Mouse (Mus musculus): ENCODE data around the gene Cpa1. TPM values are rescaled to one million over a fixed set of nuclear protein-coding genes. Genes with fewer than 3 reads are reported as not detected.

The Cpa1 gene
- polyA plus RNA-seq, 1 experiment from 2014 or later: 0.61 TPM

DNA sequence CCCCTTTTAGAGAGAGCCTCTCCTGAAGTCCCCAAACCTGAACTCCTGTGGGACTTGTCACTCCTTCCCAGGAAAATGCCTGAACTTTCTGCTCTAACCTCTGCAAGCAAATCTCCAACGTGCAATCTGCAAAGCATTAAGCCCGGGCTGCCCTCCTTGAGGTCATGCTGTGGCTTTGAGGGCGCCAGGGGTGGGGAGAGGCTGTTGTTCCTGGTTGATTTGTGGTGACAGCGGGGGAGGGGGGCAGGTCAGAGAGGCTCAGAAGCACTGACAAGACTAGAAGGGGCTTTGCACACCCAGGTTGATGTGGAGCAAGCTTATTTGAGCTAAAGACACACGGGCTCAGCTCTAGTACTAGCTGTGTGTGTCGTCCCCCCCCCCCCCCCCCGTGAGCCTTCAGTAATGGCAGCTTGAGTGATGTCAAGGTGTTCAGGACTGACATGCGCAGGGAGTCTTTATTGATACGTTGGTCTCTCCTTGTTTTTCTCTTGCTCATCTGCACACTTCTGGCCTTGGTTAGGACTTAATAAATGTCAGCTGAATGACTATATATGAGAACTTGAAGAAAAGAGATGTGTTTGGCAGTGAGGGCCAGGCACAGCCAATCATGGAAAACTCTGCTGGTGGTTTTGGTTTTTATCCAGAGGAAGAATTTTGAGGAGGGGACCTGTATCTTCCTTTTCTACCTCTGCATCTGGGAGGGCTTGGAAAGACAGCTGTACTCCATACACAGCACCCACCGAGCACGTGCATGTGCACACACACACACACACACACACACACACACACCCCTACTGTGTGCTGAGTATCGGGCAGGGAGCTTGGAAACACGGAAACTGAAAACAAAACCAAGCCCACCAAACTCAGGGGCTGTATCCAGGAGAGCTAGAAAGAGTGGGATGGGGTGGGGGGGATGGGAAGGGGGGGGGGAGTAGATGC lies 21.7 kb upstream of the Cpa1 start:
- H3K9ac ChIP-seq (replicated peaks; ENCODE audit: low read length): no peak overlapping the region; the same call in 1 of the 2 replicates
- peak overlapping the region; percentile 61 for H3K4me2 ChIP-seq (ENCODE audit: low read length)
- no peaks in the 10 kb centered on the region for H3K9me3 ChIP-seq (ENCODE audit: control insufficient read depth, low read length)
- peak overlapping the region; percentile 88 for H3K27ac ChIP-seq (replicated peaks; ENCODE audit: low read depth, low read length)
- peak overlapping the region; percentile 12; the same call in 1 of the 2 replicates for H3K4me3 ChIP-seq (replicated peaks; ENCODE audit: low read depth, low read length)
- no peaks in the 10 kb centered on the region for H3K27me3 ChIP-seq (ENCODE audit: control insufficient read depth, insufficient read depth, low read length)
- no peaks in the 10 kb centered on the region for H3K36me3 ChIP-seq (ENCODE audit: control insufficient read depth, insufficient read depth, low read length)
- 1% methylated on average over 13 of the region's 13 CpGs for WGBS
- ATAC-seq (ENCODE audit: low FRiP score, low TSS enrichment) (peak; percentile 12; the same call in 1 of the 2 replicates), DNase-seq (peak; percentile 48)
- H3K4me1 ChIP-seq (ENCODE audit: control insufficient read depth, insufficient read depth, low read length): peaks cover 42% of the 10 kb centered on the region

DNA sequence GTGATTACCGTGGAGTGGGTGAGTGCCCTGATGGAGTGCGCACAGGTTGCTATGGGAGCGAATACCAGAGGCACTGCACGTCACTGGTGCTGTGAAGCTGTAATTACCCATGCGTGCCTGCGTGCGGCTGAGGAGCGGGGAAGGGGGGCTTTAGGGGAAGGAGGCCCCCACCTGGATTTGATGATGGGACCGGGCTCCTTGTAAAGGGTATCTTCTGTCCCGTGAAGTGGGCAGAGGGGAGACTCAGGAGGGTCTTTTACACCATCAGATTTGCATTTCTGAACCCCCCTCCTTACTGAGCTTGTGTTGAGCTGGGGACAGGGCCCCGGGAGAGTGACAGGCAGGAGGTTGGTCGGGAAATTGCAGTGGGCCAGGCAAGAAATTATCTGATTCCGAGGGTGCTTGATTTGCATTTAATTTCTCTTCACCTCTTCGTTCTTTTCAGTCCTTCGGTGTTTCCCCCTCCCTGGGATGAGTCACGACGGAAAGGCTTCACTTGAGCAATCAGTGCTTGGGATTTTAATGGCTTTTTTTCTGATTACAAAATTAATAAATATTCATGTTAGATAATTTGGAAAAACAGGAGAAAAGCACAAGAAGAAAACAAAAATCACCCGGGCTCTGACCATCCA lies 20.9 kb upstream of the Cpa1 start:
- Histone ChIP-seq H3K9me3 (ENCODE audit: control insufficient read depth, low read length) (no peaks in the 10 kb centered on the region), H3K4me3 (replicated peaks; ENCODE audit: low read depth, low read length) (peak overlapping the region; percentile 12; the same call in 1 of the 2 replicates), H3K27me3 (ENCODE audit: control insufficient read depth, insufficient read depth, low read length) (no peaks in the 10 kb centered on the region), H3K4me2 (ENCODE audit: low read length) (peak overlapping the region; percentile 61), H3K4me1 (ENCODE audit: control insufficient read depth, insufficient read depth, low read length) (peaks cover 42% of the 10 kb centered on the region), H3K27ac (replicated peaks; ENCODE audit: low read depth, low read length) (peak overlapping the region; percentile 88), H3K9ac (replicated peaks; ENCODE audit: low read length) (peak overlapping the region; percentile 34), H3K36me3 (ENCODE audit: control insufficient read depth, insufficient read depth, low read length) (no peaks in the 10 kb centered on the region)
- peak; percentile 87 for DNase-seq
- ATAC-seq (ENCODE audit: low FRiP score, low TSS enrichment): peak; percentile 87
- 1% methylated on average over 18 of the region's 18 CpGs for WGBS

DNA sequence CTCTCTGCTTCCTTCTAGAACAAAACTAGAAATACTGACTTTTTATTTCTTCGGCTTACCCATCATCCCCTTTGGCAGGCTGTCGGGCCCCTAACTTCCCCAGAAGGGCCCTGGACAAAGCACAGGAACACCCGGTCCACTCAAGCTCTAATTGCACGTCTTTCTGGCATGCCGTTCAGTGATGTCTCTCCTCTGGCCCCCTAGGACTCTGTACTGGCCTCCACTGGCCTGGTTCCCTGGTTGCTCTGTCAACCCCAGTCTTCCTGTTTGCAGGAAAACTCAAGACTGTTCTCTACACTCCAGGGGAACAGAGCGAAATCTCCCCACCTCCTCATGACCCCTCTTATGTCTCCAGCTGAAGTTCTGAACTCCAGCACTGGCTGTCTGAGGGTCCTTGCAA lies 20.3 kb upstream of the Cpa1 start:
- H3K27me3 ChIP-seq (ENCODE audit: control insufficient read depth, insufficient read depth, low read length): no peaks in the 10 kb centered on the region
- ATAC-seq (ENCODE audit: low FRiP score, low TSS enrichment): no peak
- no peaks in the 10 kb centered on the region for H3K36me3 ChIP-seq (ENCODE audit: control insufficient read depth, insufficient read depth, low read length)
- no peaks in the 10 kb centered on the region for H3K9me3 ChIP-seq (ENCODE audit: control insufficient read depth, low read length)
- H3K27ac ChIP-seq (replicated peaks; ENCODE audit: low read depth, low read length): peak overlapping the region; percentile 88
- WGBS: 17% methylated on average over 6 of the region's 6 CpGs
- H3K4me3 ChIP-seq (replicated peaks; ENCODE audit: low read depth, low read length): no peak overlapping the region
- H3K4me1 ChIP-seq (ENCODE audit: control insufficient read depth, insufficient read depth, low read length): peaks cover 42% of the 10 kb centered on the region
- H3K4me2 ChIP-seq (ENCODE audit: low read length): peak overlapping the region; percentile 61
- H3K9ac ChIP-seq (replicated peaks; ENCODE audit: low read length): no peak overlapping the region
- no peak for DNase-seq

DNA sequence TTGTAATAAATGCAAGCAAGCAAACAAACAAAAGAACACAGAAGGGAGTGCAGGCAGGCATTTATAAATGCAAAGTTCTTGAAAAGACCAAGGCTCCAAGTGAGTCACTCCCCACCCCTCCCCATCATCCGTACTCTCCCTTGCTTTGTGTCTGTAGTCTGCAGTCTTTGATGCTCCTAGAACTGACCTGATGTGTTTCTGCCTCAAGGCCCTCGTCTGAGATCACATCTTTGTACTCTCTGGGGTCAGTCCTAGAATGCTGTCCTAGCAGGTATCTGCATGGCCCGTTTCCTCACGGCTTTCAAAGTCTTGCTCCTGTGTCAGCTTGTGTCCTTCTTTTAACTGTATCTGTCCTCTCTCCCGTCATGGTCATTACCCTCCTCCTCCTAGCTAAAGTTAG lies 19.4 kb upstream of the Cpa1 start:
- H3K4me3 ChIP-seq (replicated peaks; ENCODE audit: low read depth, low read length): no peak overlapping the region
- peaks cover 42% of the 10 kb centered on the region for H3K4me1 ChIP-seq (ENCODE audit: control insufficient read depth, insufficient read depth, low read length)
- H3K27me3 ChIP-seq (ENCODE audit: control insufficient read depth, insufficient read depth, low read length): no peaks in the 10 kb centered on the region
- no peak overlapping the region; the same call in 1 of the 2 replicates for H3K27ac ChIP-seq (replicated peaks; ENCODE audit: low read depth, low read length)
- H3K9ac ChIP-seq (replicated peaks; ENCODE audit: low read length): no peak overlapping the region
- ATAC-seq (ENCODE audit: low FRiP score, low TSS enrichment) (no peak), DNase-seq (no peak)
- H3K4me2 ChIP-seq (ENCODE audit: low read length): no peak overlapping the region
- H3K9me3 ChIP-seq (ENCODE audit: control insufficient read depth, low read length): no peaks in the 10 kb centered on the region
- 52% methylated on average over 5 of the region's 5 CpGs for WGBS
- H3K36me3 ChIP-seq (ENCODE audit: control insufficient read depth, insufficient read depth, low read length): no peaks in the 10 kb centered on the region

DNA sequence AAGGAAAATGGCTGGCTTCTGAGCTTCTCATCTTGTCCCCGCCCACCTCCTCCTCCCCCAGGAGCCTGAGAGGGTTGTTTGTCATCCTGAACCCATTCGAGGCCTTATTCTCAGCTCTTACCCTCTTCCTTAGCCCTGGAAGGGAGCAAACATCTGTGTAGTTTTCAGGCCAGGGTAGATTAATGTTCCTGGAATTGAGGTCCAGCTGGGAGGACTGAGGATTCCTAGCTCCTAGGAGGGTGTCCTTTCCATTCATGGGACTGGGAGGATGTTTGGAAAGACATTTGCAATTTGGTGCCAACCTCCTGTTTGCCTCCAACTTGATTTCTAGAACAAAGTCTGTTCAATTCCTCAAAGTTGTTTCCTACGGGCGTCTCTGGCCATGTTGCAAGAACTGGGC lies 18.4 kb upstream of the Cpa1 start:
- Histone ChIP-seq H3K9me3 (ENCODE audit: control insufficient read depth, low read length) (no peaks in the 10 kb centered on the region), H3K9ac (replicated peaks; ENCODE audit: low read length) (no peak overlapping the region), H3K4me2 (ENCODE audit: low read length) (no peak overlapping the region), H3K4me3 (replicated peaks; ENCODE audit: low read depth, low read length) (no peak overlapping the region), H3K4me1 (ENCODE audit: control insufficient read depth, insufficient read depth, low read length) (peaks cover 38% of the 10 kb centered on the region), H3K27ac (replicated peaks; ENCODE audit: low read depth, low read length) (no peak overlapping the region), H3K36me3 (ENCODE audit: control insufficient read depth, insufficient read depth, low read length) (no peaks in the 10 kb centered on the region), H3K27me3 (ENCODE audit: control insufficient read depth, insufficient read depth, low read length) (no peaks in the 10 kb centered on the region)
- DNase-seq (no peak), ATAC-seq (ENCODE audit: low FRiP score, low TSS enrichment) (no peak)
- WGBS: 88% methylated on average over 4 of the region's 4 CpGs

DNA sequence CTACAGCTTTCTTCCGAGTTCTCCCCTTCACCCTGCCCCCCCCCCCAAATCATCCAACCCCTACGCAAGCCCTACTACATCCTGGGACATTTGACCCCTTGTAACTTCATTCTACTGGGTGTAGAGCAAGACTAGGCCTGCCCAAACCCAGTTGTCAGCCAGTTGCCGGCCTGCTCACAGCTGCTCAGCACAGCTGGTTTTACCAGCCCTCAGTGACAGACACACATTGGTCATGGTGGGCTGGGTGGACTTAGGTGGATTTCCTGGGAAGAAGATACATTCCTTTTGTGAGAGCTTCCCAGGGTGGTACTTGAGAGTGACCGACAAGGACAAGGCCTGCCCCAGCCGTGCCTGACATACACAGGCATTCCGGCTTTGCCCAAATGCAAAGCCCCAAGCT lies 18.0 kb upstream of the Cpa1 start:
- no peak for DNase-seq
- Histone ChIP-seq H3K4me1 (ENCODE audit: control insufficient read depth, insufficient read depth, low read length) (peaks cover 34% of the 10 kb centered on the region), H3K9ac (replicated peaks; ENCODE audit: low read length) (no peak overlapping the region), H3K4me3 (replicated peaks; ENCODE audit: low read depth, low read length) (no peak overlapping the region), H3K36me3 (ENCODE audit: control insufficient read depth, insufficient read depth, low read length) (no peaks in the 10 kb centered on the region), H3K4me2 (ENCODE audit: low read length) (no peak overlapping the region), H3K9me3 (ENCODE audit: control insufficient read depth, low read length) (no peaks in the 10 kb centered on the region), H3K27ac (replicated peaks; ENCODE audit: low read depth, low read length) (no peak overlapping the region), H3K27me3 (ENCODE audit: control insufficient read depth, insufficient read depth, low read length) (no peaks in the 10 kb centered on the region)
- WGBS: 86% methylated on average over 6 of the region's 6 CpGs
- ATAC-seq (ENCODE audit: low FRiP score, low TSS enrichment): no peak

DNA sequence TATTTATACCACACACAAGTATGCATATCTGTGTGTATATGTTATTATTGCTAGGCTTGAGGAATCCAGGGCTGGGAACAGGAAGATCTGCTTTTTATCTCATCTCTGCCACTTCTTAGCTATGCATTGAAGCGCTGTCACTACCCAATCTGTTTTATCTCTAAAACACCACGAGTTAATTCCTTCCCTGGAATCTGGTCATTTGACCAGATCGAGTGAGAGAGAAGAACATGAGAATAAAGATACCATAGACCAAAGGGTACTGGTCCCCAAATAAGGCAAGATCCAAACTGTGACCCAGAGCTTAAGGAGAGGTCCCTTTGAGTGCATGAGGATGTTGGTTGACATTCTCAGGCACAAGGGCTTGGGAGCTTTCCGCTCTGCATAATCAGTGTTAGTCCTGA lies 17.0 kb upstream of the Cpa1 start:
- 78% methylated on average over 4 of the region's 4 CpGs for WGBS
- Histone ChIP-seq H3K9ac (replicated peaks; ENCODE audit: low read length) (no peak overlapping the region), H3K36me3 (ENCODE audit: control insufficient read depth, insufficient read depth, low read length) (no peaks in the 10 kb centered on the region), H3K4me2 (ENCODE audit: low read length) (no peak overlapping the region), H3K27ac (replicated peaks; ENCODE audit: low read depth, low read length) (no peak overlapping the region), H3K27me3 (ENCODE audit: control insufficient read depth, insufficient read depth, low read length) (no peaks in the 10 kb centered on the region), H3K4me3 (replicated peaks; ENCODE audit: low read depth, low read length) (no peak overlapping the region), H3K4me1 (ENCODE audit: control insufficient read depth, insufficient read depth, low read length) (peaks cover 24% of the 10 kb centered on the region), H3K9me3 (ENCODE audit: control insufficient read depth, low read length) (no peaks in the 10 kb centered on the region)
- DNase-seq (no peak), ATAC-seq (ENCODE audit: low FRiP score, low TSS enrichment) (no peak)

DNA sequence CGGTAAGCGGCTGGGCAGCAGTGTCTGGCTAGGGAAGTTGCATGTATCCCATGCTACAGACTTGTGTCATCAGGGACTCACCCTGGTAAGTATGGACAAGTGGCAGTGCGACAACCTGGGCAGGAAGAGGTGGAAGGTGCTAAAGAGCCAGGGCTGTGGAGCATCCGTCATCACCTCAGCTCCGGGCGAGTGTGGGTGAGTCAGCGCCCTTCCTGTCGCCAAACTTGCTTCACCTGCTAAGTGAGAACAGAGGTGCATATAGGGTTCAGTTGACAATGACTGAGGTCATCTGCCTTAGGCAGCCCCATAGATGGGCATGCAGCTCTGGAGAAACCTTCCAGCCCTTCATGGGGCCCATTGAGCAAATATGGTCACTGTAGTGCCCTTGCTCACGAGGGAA lies 14.3 kb upstream of the Cpa1 start:
- Histone ChIP-seq H3K36me3 (ENCODE audit: control insufficient read depth, insufficient read depth, low read length) (no peaks in the 10 kb centered on the region), H3K4me3 (replicated peaks; ENCODE audit: low read depth, low read length) (no peak overlapping the region), H3K4me1 (ENCODE audit: control insufficient read depth, insufficient read depth, low read length) (peaks cover 6% of the 10 kb centered on the region), H3K9me3 (ENCODE audit: control insufficient read depth, low read length) (no peaks in the 10 kb centered on the region), H3K27ac (replicated peaks; ENCODE audit: low read depth, low read length) (no peak overlapping the region), H3K9ac (replicated peaks; ENCODE audit: low read length) (no peak overlapping the region), H3K4me2 (ENCODE audit: low read length) (no peak overlapping the region), H3K27me3 (ENCODE audit: control insufficient read depth, insufficient read depth, low read length) (no peaks in the 10 kb centered on the region)
- WGBS: 94% methylated on average over 9 of the region's 9 CpGs
- DNase-seq (no peak), ATAC-seq (ENCODE audit: low FRiP score, low TSS enrichment) (no peak)

All from midbrain, embryonic 14.5 days (tissue).